Mouse (Mus musculus): Measurements from ENCODE around the gene Kif26b. TPM values are rescaled to one million over a fixed set of nuclear protein-coding genes. Genes with fewer than 3 reads are reported as not detected.

Gene Kif26b
- total RNA-seq, 1 experiment from 2014 or later, result 2.6 TPM

- DNase-seq, result peak; percentile 32
These were observed 388.4 kb downstream of the Kif26b start for GRCm38 (mm10) chr1:178917194-178917902.

GRCm38 (mm10) chr1:178924492-178925183 is 395.7 kb downstream of the Kif26b start:
- DNase-seq, result no peak

- no peak for DNase-seq
These were observed 400.6 kb downstream of the Kif26b start for GRCm38 (mm10) chr1:178929531-178929930.

GRCm38 (mm10) chr1:178933953-178934637 is 405.2 kb downstream of the Kif26b start:
- no peak for DNase-seq

- no peak for DNase-seq
These were observed 407.5 kb downstream of the Kif26b start for GRCm38 (mm10) chr1:178936457-178936856.

GRCm38 (mm10) chr1:178936976-178937375 is 408.1 kb downstream of the Kif26b start:
- DNase-seq, result no peak

GRCm38 (mm10) chr1:178940353-178940752 is 411.4 kb downstream of the Kif26b start:
- DNase-seq, result no peak

- DNase-seq, result no peak
These were observed 413.5 kb downstream of the Kif26b start for GRCm38 (mm10) chr1:178942251-178942963.

GRCm38 (mm10) chr1:178952910-178953309 is 424.0 kb downstream of the Kif26b start:
- DNase-seq, result no peak

- no peak for DNase-seq
These were observed 429.7 kb downstream of the Kif26b start for GRCm38 (mm10) chr1:178958641-178959040.

- DNase-seq, result peak; percentile 80
These were observed 431.2 kb downstream of the Kif26b start for GRCm38 (mm10) chr1:178960015-178960559.

- DNase-seq, result no peak
These were observed 432.7 kb downstream of the Kif26b start for GRCm38 (mm10) chr1:178961661-178962060.

GRCm38 (mm10) chr1:178972055-178972454 is 443.1 kb downstream of the Kif26b start:
- DNase-seq, result no peak

- no peak for DNase-seq
These were observed 449.8 kb downstream of the Kif26b start for GRCm38 (mm10) chr1:178978617-178979245.

GRCm38 (mm10) chr1:178980185-178980584 is 451.3 kb downstream of the Kif26b start:
- no peak for DNase-seq

GRCm38 (mm10) chr1:178981641-178982040 is 452.7 kb downstream of the Kif26b start:
- DNase-seq, result no peak

- no peak for DNase-seq
These were observed 459.3 kb downstream of the Kif26b start for GRCm38 (mm10) chr1:178988176-178988575.

Measured in adrenal gland, postnatal 25 days (tissue).